Mouse (Mus musculus) right cerebral cortex, postnatal 10 days (tissue): Measurements from ENCODE around the gene Fbxo28.
"Not testable (repeated sequence)": the region's sequence is repeated elsewhere in the genome, so short reads cannot be mapped to it uniquely, and the experiment has no call there.

ENCODE experiments used
- DNase-seq, 2 experiments: peaks; one replicate each; pipeline ENCODE4 v3.0.0; 2021; ENCODE audit warnings: low spot score in 2 of 2

Fbxo28 gene

DNA sequence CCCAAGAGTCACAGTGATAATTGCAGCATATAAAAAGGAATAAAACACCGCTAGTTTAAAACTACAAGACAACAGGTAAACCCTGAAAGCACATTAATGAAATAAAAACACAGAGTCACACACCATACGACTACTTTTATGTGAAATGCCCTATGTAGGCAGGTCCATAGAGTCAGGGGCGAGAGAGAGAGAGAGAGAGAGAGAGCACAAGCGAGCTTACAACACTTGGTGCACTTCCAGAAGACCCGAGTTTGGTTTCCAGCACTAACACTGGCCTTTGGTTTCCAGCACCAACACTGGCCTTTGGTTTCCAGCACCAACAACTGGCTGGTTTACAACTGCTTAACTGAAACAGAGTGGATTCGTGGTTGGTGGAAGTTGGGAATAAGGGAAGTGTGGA lies 564 bp upstream of the Fbxo28 start:
- DNase-seq, result no peak

- no peak for DNase-seq
Measured at GRCm38 (mm10) chr1:182340281-182340680, 1.1 kb downstream of the Fbxo28 start.

DNA sequence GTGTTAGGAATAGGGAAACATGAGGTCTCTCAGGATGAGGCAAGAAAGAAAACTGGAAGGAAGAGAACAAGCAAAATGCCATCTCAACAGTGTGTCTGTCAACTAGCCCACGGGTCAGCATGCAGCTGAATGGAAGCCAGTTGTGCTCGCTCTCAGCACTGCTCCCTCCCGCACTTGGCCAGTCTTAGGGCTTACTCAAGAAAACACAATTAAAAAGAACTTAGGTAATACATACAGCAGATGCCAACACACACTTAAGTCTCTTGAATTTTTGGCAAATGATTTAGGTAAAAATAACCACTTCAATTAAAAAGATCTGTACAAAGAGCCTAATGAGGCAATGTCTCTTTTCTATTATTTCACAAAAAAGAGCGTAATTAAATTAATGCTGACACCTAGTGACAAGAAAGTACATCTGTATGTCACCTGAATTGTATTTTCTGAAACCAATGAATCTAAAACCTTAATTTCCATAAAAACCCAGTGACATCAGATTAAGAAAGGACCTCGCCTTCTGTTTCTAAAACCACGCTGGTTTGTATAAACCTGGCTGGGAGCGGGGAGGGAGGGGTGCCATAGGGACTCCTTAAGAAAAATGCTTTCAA lies 2.4 kb downstream of the Fbxo28 start:
- DNase-seq, result no peak

- DNase-seq, result no peak
Measured at GRCm38 (mm10) chr1:182333766-182334437, 7.5 kb downstream of the Fbxo28 start.

DNA sequence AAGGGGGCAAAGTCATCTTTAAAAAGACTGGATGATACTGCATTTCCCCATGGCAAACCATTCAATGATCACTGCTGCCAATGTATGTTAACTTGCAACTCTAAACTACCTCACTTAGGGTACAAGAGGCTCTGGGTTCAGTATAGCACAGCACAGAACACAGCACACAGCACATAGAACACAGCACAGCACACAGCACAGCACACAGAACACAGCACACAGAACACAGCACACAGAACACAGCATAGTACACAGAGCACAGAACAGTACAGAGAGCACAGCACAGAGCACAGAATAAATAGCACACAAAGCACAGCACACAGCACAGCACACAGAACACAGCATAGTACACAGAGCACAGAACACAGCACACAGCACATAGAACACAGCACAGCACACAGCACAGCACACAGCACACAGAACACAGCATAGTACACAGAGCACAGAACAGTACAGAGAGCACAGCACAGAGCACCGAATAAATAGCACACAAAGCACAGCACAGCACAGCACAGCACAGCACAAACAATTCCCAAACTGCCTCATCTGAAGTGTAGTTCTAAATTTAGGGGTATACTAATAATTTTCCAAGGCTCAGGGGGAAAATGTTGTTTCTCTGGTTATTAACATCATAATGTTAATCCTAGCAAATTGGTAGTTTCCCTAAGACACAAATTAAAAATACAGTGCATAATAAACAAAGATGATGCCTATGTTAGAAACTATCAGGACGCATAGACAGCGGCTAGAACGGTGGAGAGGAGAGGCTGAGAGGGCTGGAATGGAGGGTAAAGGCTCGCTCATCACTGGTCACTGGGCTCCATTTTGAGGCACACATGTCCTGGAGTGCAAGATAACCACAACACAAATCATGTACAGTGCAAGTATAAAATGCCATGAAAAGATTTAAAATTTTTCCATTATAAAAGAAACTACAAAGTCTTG lies 9.1 kb downstream of the Fbxo28 start:
- DNase-seq, result no peak

DNA sequence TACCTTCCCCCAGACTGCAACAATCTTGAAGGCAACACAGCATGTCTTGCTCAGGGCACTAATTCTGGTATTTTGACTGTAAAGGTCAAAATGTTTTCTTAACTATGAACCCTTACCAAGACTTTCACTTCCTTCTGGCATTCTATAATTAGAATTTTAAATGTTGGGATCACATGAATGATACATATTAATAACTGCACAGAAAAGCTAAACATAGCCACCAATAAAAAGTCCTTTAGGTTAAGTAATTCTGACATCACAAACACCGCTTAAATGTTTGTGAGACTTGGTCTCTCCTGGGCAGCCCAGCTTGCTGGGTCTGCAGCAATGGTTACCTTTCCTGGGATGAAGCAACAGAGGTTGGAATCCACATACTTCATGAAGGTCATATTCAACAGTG lies 15.5 kb downstream of the Fbxo28 start:
- DNase-seq, result no peak

GRCm38 (mm10) chr1:182324552-182324951 lies 16.9 kb downstream of the Fbxo28 start:
- DNase-seq, result no peak

GRCm38 (mm10) chr1:182323139-182323538 lies 18.3 kb downstream of the Fbxo28 start:
- DNase-seq, result no peak

DNA sequence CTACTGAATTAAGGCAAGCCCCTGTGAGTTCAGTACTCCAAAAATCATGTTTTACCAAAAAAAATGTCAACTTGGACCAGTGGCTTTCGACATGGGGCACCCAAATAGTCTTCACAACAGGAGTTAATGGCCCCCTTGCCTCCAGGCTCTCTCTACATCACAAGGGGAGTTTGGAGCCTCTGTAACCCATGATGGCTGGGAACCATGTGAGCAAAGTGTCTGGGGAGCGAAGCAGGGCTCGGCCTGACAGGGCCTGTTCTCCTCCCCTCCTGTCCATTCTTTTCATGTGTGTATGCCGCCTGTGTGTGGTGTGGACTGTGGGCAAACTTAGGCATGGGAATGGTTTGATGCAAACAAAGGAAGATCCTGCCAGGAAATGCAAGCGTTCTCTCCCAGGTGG lies 27.2 kb downstream of the Fbxo28 start:
- no peak for DNase-seq

- no peak for DNase-seq
Measured at GRCm38 (mm10) chr1:182313181-182313580, 28.2 kb downstream of the Fbxo28 start.

GRCm38 (mm10) chr1:182311376-182311775 lies 30.1 kb downstream of the Fbxo28 start:
- no peak for DNase-seq

- no peak for DNase-seq
Measured at GRCm38 (mm10) chr1:182310316-182310715, 31.1 kb downstream of the Fbxo28 start.

DNA sequence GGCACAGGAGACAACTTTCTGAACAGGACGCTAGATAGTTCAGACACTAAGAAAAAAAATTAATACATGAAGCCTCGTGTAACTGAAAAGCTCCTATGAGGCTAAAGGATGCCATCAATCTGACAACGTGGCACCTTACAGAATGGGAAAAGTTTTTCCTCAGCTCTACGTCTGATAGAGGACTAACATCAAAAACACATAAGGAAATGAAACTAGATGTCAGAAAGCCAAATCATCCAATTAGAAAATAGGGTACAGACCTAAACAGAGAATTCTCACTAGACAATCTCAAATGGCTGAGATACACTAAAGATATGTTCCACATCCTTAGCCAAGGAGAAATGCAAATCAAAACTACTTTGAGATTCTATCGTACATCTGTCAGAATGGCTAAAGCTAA lies 32.0 kb downstream of the Fbxo28 start:
- DNase-seq, result no peak

- DNase-seq, result no peak
Measured at GRCm38 (mm10) chr1:182302916-182303315, 38.5 kb downstream of the Fbxo28 start.

DNA sequence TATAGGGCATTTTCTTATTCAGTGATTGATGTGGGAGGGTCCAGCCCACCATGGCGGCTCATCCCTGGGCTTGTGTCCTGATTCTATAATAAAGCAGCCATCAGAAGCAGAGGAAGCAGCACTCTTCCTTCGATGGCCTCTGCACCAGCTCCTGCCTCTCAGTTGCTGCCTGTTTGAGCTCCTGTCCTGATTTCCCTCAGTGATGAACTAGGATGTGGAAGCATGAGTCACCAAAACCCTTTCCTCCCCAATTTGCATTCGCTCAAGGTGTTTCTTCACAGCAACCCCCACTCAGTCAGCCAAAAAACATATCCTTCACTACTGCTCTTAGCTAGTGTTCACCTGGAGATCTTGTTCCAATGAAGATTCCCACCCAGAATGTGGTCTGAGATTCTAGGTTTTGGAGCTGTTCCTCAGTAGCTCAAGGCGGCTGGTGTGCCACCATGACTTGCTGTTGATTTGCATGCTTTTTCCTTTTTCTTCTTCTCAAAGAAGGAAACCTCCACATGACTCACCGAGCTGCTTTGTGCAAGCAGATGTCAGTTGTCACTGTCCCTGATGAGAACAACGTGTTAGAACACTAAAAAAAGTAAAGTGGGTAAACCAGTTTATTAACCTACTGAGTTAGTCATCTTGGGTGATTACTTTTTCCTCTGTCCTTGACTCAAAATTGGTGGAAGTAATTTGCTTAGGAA lies 39.1 kb downstream of the Fbxo28 start:
- no peak for DNase-seq

GRCm38 (mm10) chr1:182297821-182298220 lies 43.6 kb downstream of the Fbxo28 start:
- DNase-seq, result no peak

DNA sequence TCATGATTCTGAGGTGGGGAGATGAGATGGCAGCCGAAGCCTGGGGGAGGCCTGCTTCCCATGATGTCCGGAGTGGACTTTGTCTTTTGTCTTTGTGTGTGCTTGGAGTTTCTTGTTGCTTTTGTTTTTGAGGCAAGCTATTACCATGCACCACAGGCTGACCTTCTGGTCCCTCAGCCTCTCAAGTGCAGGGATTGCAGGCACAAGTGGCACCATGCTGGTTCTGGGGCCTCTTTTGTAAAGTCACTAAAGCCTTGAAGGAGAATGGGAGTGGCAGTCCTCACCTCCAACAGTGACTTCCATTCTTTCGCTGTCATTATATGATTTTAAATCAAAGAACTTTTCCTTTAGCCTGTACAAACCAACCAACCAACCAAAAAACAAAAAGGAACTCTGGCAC lies 44.2 kb downstream of the Fbxo28 start:
- no peak for DNase-seq

GRCm38 (mm10) chr1:182296816-182297215 lies 44.6 kb downstream of the Fbxo28 start:
- no peak for DNase-seq

DNA sequence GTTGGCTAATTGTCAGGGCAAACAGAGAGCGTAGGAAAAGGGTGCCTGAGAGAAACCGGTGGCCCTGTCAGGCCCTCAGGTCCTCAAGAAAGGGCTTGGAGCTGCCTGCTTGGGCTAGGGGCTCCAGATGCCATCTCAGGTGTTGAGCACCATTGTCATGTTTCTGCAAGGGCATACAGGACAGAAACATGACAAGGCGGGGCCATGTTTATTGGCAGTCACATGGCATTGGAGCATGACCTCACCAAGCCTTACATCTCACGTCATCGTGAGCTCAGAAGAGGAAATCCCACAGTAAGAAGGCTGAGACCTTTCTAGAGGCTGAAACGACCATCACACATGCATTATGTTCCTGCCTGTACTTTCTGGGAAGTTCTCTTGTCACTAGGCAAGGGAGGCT lies 45.3 kb downstream of the Fbxo28 start:
- no peak for DNase-seq

- DNase-seq, result no peak
Measured at GRCm38 (mm10) chr1:182292291-182292690, 49.1 kb downstream of the Fbxo28 start.

DNA sequence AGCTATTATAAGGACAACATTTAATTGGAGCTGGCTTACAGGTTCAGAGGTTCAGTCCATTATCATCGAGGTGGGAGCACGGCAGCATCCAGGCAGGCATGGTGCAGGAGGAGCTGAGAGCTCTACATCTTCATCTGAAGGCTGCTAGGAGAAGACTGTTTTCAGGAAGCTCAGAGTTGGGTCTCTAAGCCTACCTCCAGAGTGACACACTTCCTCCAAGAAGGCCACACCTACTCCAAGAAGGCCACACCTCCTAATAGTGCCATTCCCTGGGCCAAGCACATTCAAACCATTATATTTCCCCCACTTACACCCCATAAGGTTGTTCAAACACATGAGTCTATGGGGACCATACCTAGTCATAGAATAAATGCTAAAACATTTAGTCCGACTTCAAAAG lies 50.7 kb downstream of the Fbxo28 start:
- not testable (repeated sequence) for DNase-seq

GRCm38 (mm10) chr1:182289781-182290180 lies 51.6 kb downstream of the Fbxo28 start:
- no peak for DNase-seq
